Mouse (Mus musculus): ENCODE measurements at regions not wholly inside any gene's neighbourhood (a gene's known extent, or its start where the extent isn't known, plus 50 kb on each side); places are given as distances from the start of the nearest gene placed in this dataset.
"Not testable (repeated sequence)": the region's sequence is repeated elsewhere in the genome, so short reads cannot be mapped to it uniquely, and the experiment has no call there.

- not testable (repeated sequence) for TF ChIP-seq CTCF (IDR thresholded peaks at IDR 0.05; ENCODE audit: low read depth, low read length); POLR2A (IDR thresholded peaks at IDR 0.05; ENCODE audit: insufficient read depth, low read length)
Measured at GRCm38 (mm10) chr5:3150766-3151165, 190.5 kb upstream of the Cdk6 start.
